Mouse (Mus musculus) urinary bladder, postnatal 10 days (tissue): ENCODE results near the gene Tspoap1.

Experiments used
- DNase-seq: peaks from one replicate; pipeline ENCODE4 v3.0.0; 2022; ENCODE audit warnings: low spot score

Tspoap1 gene

DNA sequence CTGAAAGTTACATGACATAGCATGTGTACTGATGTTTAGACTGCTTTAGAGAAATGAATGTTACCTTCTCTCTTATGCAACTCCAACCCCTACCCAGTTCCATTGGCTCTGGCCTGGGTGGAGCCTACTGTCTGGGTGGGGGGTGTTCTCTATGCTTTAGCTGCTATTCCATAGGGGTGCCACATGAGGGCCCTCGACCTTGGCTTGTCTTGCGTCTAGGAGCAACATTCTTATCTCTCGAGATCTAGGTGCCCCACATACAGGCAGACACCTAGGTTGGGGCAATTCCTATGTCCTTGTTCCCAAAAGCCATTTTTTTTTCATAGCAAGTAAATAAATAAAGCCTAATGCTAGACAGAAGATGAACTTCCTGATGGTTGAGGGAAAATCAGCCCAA lies 734 bp upstream of the Tspoap1 start:
- DNase-seq: no peak

GRCm38 (mm10) chr11:87761181-87761721 lies 910 bp downstream of the Tspoap1 start:
- DNase-seq: no peak

DNA sequence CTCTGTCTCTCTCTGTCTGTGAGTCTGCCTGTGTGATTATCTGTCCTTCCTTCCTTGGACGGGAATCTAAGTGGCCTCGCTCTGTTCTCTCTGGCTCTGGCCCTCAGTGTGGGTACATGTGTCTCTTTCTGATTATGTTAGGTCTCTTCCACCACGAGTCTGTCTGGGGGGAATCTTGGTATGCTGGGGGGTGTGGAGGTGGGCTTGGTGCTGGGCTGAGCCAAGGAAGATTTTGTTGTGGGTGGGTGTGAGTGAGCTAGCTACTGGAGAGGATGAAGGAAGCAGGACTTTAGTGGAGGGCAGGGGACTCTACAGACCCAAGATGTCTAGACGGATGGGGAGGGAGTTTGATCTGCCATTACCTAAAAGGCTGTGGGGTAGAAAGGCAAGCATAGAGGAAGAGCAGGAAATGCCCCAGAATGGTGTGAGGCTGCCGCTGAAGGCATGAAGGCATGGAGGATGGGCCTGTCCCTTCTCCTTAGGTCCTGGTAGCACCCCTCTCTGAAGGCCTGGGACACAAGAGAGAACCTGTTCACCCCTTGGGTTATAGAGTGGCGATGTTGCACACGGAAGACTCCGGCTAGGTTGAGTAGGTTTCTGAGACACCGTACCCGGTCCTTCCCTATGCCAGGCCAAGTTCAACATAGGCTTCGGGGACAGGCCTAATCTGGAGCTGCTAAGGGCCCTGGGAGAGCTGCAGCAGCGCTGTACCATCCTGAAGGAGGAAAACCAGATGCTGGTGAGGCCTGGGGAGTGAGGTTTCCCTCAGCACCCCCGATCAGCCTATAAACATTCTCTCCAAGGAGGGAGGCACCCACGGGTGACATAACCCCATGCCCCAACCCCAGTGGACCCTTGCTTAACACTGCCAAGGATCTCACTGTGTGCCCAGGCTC lies 1.7 kb downstream of the Tspoap1 start:
- no peak for DNase-seq

GRCm38 (mm10) chr11:87762702-87763385 lies 2.5 kb downstream of the Tspoap1 start:
- DNase-seq: no peak

- DNase-seq: no peak
Measured at GRCm38 (mm10) chr11:87763511-87763987, 3.2 kb downstream of the Tspoap1 start.

DNA sequence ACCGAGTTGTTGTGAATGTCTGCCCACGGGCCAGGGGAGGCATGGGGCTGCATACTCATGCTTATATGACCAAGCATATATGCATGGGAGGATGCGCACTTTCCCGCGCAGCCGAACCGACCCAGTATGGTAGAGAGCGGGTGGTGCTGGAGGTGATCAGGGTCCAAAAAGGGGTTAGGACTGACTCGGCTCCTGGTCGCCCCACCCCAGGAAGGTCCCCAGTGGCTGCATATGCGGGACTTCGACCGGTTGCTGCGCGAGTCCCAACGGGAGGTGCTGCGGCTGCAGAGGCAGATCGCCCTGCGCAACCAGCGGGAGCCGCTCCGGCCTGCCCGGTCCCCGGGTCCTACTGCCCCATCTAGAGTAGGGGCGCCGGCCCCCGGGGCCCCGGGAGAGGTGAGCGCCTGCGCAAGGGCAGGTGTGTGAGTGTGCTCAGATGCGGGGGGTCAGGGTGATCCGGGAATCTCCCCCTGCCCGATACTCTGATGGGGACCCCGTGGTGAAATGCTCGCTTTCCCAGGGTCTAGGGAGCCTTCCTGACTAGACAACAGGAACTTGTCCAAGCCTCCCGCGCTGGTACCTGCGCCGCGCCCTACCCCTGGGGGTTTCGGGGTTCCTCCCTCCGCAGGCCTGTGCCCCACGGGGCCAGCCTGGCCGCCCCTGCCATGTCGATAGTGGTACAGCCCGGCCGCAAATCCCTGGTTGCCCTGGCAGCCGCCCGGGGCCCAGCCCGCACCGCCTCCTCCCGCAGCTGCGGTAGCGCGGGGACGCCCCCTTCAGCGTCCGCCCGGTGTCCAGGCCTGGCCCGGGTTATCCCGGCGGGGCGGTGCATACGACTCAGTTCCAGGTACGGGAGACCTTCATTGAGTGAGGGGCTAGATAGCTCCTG lies 3.9 kb downstream of the Tspoap1 start:
- no peak for DNase-seq

DNA sequence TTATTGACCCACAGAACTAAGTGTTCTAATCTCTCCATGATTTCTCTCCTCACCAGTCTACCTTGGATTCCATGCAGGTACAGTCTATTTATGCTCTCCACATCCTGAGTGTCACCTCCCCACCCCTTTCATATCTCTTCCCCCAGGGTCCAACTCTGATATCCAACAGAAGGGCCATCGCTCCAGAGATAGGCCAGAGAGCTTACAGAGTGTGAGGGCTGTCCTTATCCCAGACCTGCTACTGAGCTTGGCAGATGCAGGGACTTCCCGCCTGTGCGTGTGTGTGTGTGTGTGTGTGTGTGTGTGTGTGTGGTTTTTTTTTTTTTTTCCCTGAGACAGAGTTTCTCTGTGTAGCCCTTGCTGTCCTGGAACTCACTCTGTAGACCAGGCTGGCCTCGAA lies 8.4 kb downstream of the Tspoap1 start:
- no peak for DNase-seq

DNA sequence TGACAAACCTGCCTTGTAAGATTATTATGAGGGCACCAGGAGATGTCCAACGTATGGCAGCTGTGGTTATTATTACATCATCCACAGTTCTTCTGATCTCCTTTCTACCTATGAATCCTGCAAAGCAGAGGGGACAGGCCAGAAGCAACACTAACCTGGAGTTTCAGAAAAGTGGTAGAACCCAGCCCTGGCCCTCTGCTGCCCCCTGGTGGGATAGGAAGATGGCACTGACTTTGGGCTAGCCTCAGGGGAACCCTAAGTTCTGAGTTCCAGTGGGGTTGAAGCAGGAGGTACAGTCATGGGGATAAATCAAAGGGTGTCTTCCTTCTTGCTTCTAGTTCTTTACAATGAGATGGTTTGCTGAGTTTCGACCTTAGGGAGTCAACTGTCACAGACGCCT lies 10.6 kb downstream of the Tspoap1 start:
- no peak for DNase-seq

- DNase-seq: no peak
Measured at GRCm38 (mm10) chr11:87772354-87772753, 12.0 kb downstream of the Tspoap1 start.

GRCm38 (mm10) chr11:87778100-87778765 lies 17.9 kb downstream of the Tspoap1 start:
- DNase-seq: no peak

DNA sequence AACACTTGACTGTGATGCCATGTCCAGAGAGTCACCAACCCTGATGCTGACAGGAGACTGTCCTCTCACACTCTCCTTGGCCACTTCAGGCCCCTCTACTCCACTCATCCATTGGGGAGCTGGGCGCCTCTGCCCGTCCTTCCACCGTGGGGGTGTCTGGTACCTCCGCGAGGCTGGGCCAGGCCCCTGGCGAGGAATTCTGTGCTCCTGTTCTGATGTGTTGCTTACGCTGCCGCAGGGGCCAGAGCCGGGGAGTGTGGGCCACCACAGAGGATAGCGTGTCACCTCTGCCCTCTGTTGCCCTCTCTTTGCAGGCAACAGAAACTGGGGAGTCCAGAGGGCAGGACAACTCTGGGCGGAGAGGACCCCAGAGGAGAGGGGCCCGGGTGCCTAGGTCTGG lies 18.6 kb downstream of the Tspoap1 start:
- DNase-seq: no peak

- DNase-seq: no peak
Measured at GRCm38 (mm10) chr11:87779392-87779791, 19.1 kb downstream of the Tspoap1 start.

GRCm38 (mm10) chr11:87780130-87780529 lies 19.8 kb downstream of the Tspoap1 start:
- DNase-seq: no peak

- no peak for DNase-seq
Measured at GRCm38 (mm10) chr11:87790088-87790487, 29.7 kb downstream of the Tspoap1 start.

DNA sequence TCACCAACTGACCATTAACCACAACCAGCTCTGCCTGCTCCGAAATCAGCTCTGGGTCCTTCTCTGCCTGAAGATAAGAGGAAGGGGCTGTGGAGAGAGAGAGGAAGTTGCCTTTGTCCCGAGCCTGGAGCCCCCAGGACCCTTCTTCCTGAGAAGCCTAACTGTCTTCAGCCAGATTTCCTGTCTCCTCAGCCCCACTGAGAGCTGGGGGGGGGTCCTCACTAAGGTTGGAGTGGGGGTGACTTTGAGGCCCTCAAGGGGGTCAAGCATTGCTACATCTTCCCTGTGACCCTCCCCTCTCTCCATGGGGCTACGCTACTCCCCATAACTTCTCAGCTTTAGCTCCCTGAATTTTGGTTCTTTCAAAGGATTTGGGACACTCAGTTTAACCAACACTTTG lies 33.1 kb downstream of the Tspoap1 start, which contains the start of gene Mpo:
Mpo (plus strand) TSS at position 122 of the 400 bp plus-strand sequence.
- DNase-seq: no peak

GRCm38 (mm10) chr11:87801711-87802275 lies 41.5 kb downstream of the Tspoap1 start:
- DNase-seq: no peak

- no peak for DNase-seq
Measured at GRCm38 (mm10) chr11:87802621-87803020, 42.3 kb downstream of the Tspoap1 start.

- DNase-seq: no peak
Measured at GRCm38 (mm10) chr11:87805448-87805847, 45.1 kb downstream of the Tspoap1 start.

DNA sequence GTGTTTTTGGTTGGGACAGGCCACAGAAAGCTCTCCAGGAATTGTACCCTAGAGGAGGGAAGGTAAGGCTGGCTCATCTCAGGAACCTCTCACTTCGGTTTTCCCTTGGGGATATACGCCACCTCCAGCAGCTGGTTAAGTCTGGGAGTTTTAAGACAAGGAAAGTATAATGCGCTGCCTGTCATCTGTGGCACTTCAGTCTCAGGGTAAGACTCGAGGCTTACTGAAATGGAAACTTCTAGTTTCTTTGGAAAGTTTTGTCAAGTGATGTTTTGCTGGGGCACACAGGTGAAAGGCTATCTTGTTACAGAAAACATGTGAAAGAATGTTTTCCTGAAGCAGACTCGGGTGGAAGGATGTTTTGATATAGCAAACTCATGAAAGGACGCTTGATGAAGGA lies 47.1 kb downstream of the Tspoap1 start:
- no peak for DNase-seq

GRCm38 (mm10) chr11:87808236-87808635 lies 47.9 kb downstream of the Tspoap1 start:
- DNase-seq: no peak

- no peak for DNase-seq
Measured at GRCm38 (mm10) chr11:87811396-87811795, 51.1 kb downstream of the Tspoap1 start.
